Mouse (Mus musculus): ENCODE measurements at regions not wholly inside any gene's neighbourhood (a gene's known extent, or its start where the extent isn't known, plus 50 kb on each side); places are given as distances from the start of the nearest gene placed in this dataset.

- 86% methylated on average over 4 of the region's 4 CpGs for WGBS
- 0 out of 2 replicates have a peak, but pooled peaks cover 4% of the 10 kb centered on the region for H3K4me1 ChIP-seq
- H3K9me3 ChIP-seq: no peaks in the 10 kb centered on the region
- H3K9ac ChIP-seq: no peak overlapping the region
- no peak overlapping the region for H3K27ac ChIP-seq
- H3K4me2 ChIP-seq (replicated peaks): no peak overlapping the region
- H3K4me3 ChIP-seq: no peak overlapping the region
- ATAC-seq (ENCODE audit: insufficient number of reproducible peaks, insufficient read depth, low FRiP score, low TSS enrichment): no peak
- H3K27me3 ChIP-seq: no peaks in the 10 kb centered on the region
- H3K36me3 ChIP-seq: no peaks in the 10 kb centered on the region
Measured at GRCm38 (mm10) chr10:118972626-118973025, 102.6 kb upstream of the Dyrk2 start.

- Histone ChIP-seq H3K36me3 (no peaks in the 10 kb centered on the region), H3K4me3 (no peak overlapping the region), H3K27me3 (no peaks in the 10 kb centered on the region), H3K9me3 (no peaks in the 10 kb centered on the region), H3K4me2 (replicated peaks) (no peak overlapping the region), H3K9ac (no peak overlapping the region), H3K27ac (no peak overlapping the region), H3K4me1 (no peaks in the 10 kb centered on the region)
- 85% methylated on average over 14 of the region's 14 CpGs for WGBS
- no peak for ATAC-seq (ENCODE audit: insufficient number of reproducible peaks, insufficient read depth, low FRiP score, low TSS enrichment)
Measured at GRCm38 (mm10) chr10:118970457-118971175, 100.6 kb upstream of the Dyrk2 start.

- no peaks in the 10 kb centered on the region for H3K9me3 ChIP-seq
- no peak overlapping the region for H3K9ac ChIP-seq
- 0 out of 2 replicates have a peak, but pooled peaks cover 3% of the 10 kb centered on the region for H3K27me3 ChIP-seq
- WGBS: 71% methylated on average over 7 of the region's 7 CpGs
- H3K4me1 ChIP-seq: no peaks in the 10 kb centered on the region
- no peak overlapping the region for H3K4me3 ChIP-seq
- no peak overlapping the region for H3K27ac ChIP-seq
- no peaks in the 10 kb centered on the region for H3K36me3 ChIP-seq
- H3K4me2 ChIP-seq (replicated peaks): no peak overlapping the region
- ATAC-seq (ENCODE audit: insufficient number of reproducible peaks, insufficient read depth, low FRiP score, low TSS enrichment): no peak
Measured at GRCm38 (mm10) chr10:118961713-118962181, 91.7 kb upstream of the Dyrk2 start.

GRCm38 (mm10) chr10:118960076-118960475, 90.1 kb upstream of the Dyrk2 start:
- no peak overlapping the region for H3K27ac ChIP-seq
- H3K9ac ChIP-seq: no peak overlapping the region
- ATAC-seq (ENCODE audit: insufficient number of reproducible peaks, insufficient read depth, low FRiP score, low TSS enrichment): no peak
- no peak overlapping the region for H3K4me2 ChIP-seq (replicated peaks)
- H3K27me3 ChIP-seq: 0 out of 2 replicates have a peak, but pooled peaks cover 3% of the 10 kb centered on the region
- H3K36me3 ChIP-seq: no peaks in the 10 kb centered on the region
- H3K4me3 ChIP-seq: no peak overlapping the region
- no peaks in the 10 kb centered on the region for H3K4me1 ChIP-seq
- no peaks in the 10 kb centered on the region for H3K9me3 ChIP-seq
- 51% methylated on average over 6 of the region's 6 CpGs for WGBS

- Histone ChIP-seq H3K9ac (no peak overlapping the region), H3K4me3 (no peak overlapping the region), H3K4me2 (replicated peaks) (no peak overlapping the region), H3K36me3 (no peaks in the 10 kb centered on the region), H3K27ac (no peak overlapping the region), H3K4me1 (no peaks in the 10 kb centered on the region), H3K9me3 (no peaks in the 10 kb centered on the region), H3K27me3 (0 out of 2 replicates have a peak, but pooled peaks cover 3% of the 10 kb centered on the region)
- WGBS: 42% methylated on average over 8 of the region's 8 CpGs
- ATAC-seq (ENCODE audit: insufficient number of reproducible peaks, insufficient read depth, low FRiP score, low TSS enrichment): no peak
Measured at GRCm38 (mm10) chr10:118959623-118960022, 89.6 kb upstream of the Dyrk2 start.

GRCm38 (mm10) chr10:118956352-118956751, 86.3 kb upstream of the Dyrk2 start:
- H3K36me3 ChIP-seq: no peaks in the 10 kb centered on the region
- no peaks in the 10 kb centered on the region for H3K27me3 ChIP-seq
- H3K4me3 ChIP-seq: no peak overlapping the region
- no peak overlapping the region for H3K4me2 ChIP-seq (replicated peaks)
- H3K9ac ChIP-seq: no peak overlapping the region
- ATAC-seq (ENCODE audit: insufficient number of reproducible peaks, insufficient read depth, low FRiP score, low TSS enrichment): peak; percentile 74; the same call in 1 of the 2 replicates
- no peak overlapping the region for H3K27ac ChIP-seq
- 61% methylated on average over 9 of the region's 9 CpGs for WGBS
- H3K9me3 ChIP-seq: no peaks in the 10 kb centered on the region
- H3K4me1 ChIP-seq: no peaks in the 10 kb centered on the region

GRCm38 (mm10) chr10:118953440-118953839, 83.4 kb upstream of the Dyrk2 start:
- Histone ChIP-seq H3K27me3 (no peaks in the 10 kb centered on the region), H3K4me1 (no peaks in the 10 kb centered on the region), H3K9ac (no peak overlapping the region), H3K27ac (no peak overlapping the region), H3K4me3 (no peak overlapping the region), H3K36me3 (no peaks in the 10 kb centered on the region), H3K9me3 (no peaks in the 10 kb centered on the region), H3K4me2 (replicated peaks) (no peak overlapping the region)
- no peak for ATAC-seq (ENCODE audit: insufficient number of reproducible peaks, insufficient read depth, low FRiP score, low TSS enrichment)
- 87% methylated on average over 6 of the region's 6 CpGs for whole genome bisulfite sequencing

- no peaks in the 10 kb centered on the region for H3K27me3 ChIP-seq
- no peaks in the 10 kb centered on the region for H3K4me1 ChIP-seq
- H3K27ac ChIP-seq: no peak overlapping the region
- no peaks in the 10 kb centered on the region for H3K36me3 ChIP-seq
- H3K9ac ChIP-seq: no peak overlapping the region
- ATAC-seq (ENCODE audit: insufficient number of reproducible peaks, insufficient read depth, low FRiP score, low TSS enrichment): no peak
- no peak overlapping the region for H3K4me3 ChIP-seq
- H3K9me3 ChIP-seq: no peaks in the 10 kb centered on the region
- WGBS: 92% methylated on average over 9 of the region's 9 CpGs
- no peak overlapping the region for H3K4me2 ChIP-seq (replicated peaks)
Measured at GRCm38 (mm10) chr10:118952756-118953155, 82.7 kb upstream of the Dyrk2 start.

GRCm38 (mm10) chr10:118947724-118948123, 77.7 kb upstream of the Dyrk2 start:
- Histone ChIP-seq H3K9ac (no peak overlapping the region), H3K4me2 (replicated peaks) (no peak overlapping the region), H3K4me1 (no peaks in the 10 kb centered on the region), H3K4me3 (no peak overlapping the region), H3K27me3 (no peaks in the 10 kb centered on the region), H3K9me3 (no peaks in the 10 kb centered on the region), H3K27ac (no peak overlapping the region), H3K36me3 (no peaks in the 10 kb centered on the region)
- no peak for ATAC-seq (ENCODE audit: insufficient number of reproducible peaks, insufficient read depth, low FRiP score, low TSS enrichment)
- 85% methylated on average over 6 of the region's 6 CpGs for WGBS

- Histone ChIP-seq H3K27ac (no peak overlapping the region), H3K4me3 (no peak overlapping the region), H3K9ac (no peak overlapping the region), H3K9me3 (no peaks in the 10 kb centered on the region), H3K27me3 (no peaks in the 10 kb centered on the region), H3K4me1 (no peaks in the 10 kb centered on the region), H3K36me3 (no peaks in the 10 kb centered on the region), H3K4me2 (replicated peaks) (no peak overlapping the region)
- no peak for ATAC-seq (ENCODE audit: insufficient number of reproducible peaks, insufficient read depth, low FRiP score, low TSS enrichment)
- 66% methylated on average over 9 of the region's 9 CpGs for WGBS
Measured at GRCm38 (mm10) chr10:118947016-118947674, 77.1 kb upstream of the Dyrk2 start.

- WGBS: 88% methylated on average over 12 of the region's 12 CpGs
- no peaks in the 10 kb centered on the region for H3K36me3 ChIP-seq
- no peak overlapping the region for H3K9ac ChIP-seq
- peaks cover 8% of the 10 kb centered on the region for H3K4me1 ChIP-seq
- H3K4me2 ChIP-seq (replicated peaks): no peak overlapping the region
- no peak overlapping the region for H3K27ac ChIP-seq
- no peaks in the 10 kb centered on the region for H3K9me3 ChIP-seq
- no peaks in the 10 kb centered on the region for H3K27me3 ChIP-seq
- H3K4me3 ChIP-seq: no peak overlapping the region
- no peak for ATAC-seq (ENCODE audit: insufficient number of reproducible peaks, insufficient read depth, low FRiP score, low TSS enrichment)
Measured at GRCm38 (mm10) chr10:118927316-118927715, 57.3 kb upstream of the Dyrk2 start.

Data from embryonic facial prominence, embryonic 12.5 days (tissue).